Mouse (Mus musculus) liver, postnatal 0 days (tissue): ENCODE results near the gene Nsmce4a.

Experiments
- CTCF ChIP-seq: sonication (generic); IDR thresholded peaks from 2 replicates; pipeline ENCODE4 v1.5.1; 2016; ENCODE audit warnings: antibody characterized with exemption, low read depth
- EP300 ChIP-seq: IDR thresholded peaks from 2 replicates; pipeline ENCODE4 v1.6.1; 2016; ENCODE audit warnings: antibody characterized with exemption, low read depth, mild to moderate bottlenecking

- TF ChIP-seq CTCF, result no peak
- no peak for TF ChIP-seq EP300
Measured at GRCm38 (mm10) chr7:130503006-130503405, 69.9 kb downstream of the Nsmce4a start.
